Mouse (Mus musculus) forebrain, embryonic 16.5 days (tissue): Measurements from ENCODE around the gene Rwdd2a. TPM values are rescaled to one million over a fixed set of nuclear protein-coding genes. Genes with fewer than 3 reads are reported as not detected.

Source experiments
- ATAC-seq: fragments of 200-750 bp; cut with Nextera tagmentation; 2 replicates; pipeline ENCODE4 v1.8.0; 2017; ENCODE audit warnings: mild to moderate bottlenecking, moderate library complexity
- H3K27ac ChIP-seq: fragments of 300-500 bp; sonication (generic); 2 replicates; pipeline ENCODE4 v1.5.1; 2014; ENCODE audit warnings: low read length, control low read depth
- H3K27me3 ChIP-seq: fragments of 300-500 bp; sonication (generic); replicated peaks from 2 replicates; pipeline ENCODE4 v1.6.1; 2014; ENCODE audit warnings: low read length; ENCODE audit not compliant: control insufficient read depth, insufficient read depth
- H3K36me3 ChIP-seq: fragments of 300-500 bp; sonication (generic); 2 replicates; pipeline ENCODE4 v1.6.1; 2014; ENCODE audit not compliant: control insufficient read depth, insufficient read depth
- H3K4me1 ChIP-seq: fragments of 300-500 bp; sonication (generic); replicated peaks from 2 replicates; pipeline ENCODE4 v1.6.1; 2014; ENCODE audit warnings: low read length; ENCODE audit not compliant: control insufficient read depth, insufficient read depth
- H3K4me2 ChIP-seq: fragments of 300-500 bp; sonication (generic); 2 replicates; pipeline ENCODE4 v1.6.1; 2014; ENCODE audit warnings: mild to moderate bottlenecking, low read length, control low read depth
- H3K4me3 ChIP-seq: fragments of 300-500 bp; sonication (generic); replicated peaks from 2 replicates; pipeline ENCODE4 v1.5.1; 2014; ENCODE audit warnings: mild to moderate bottlenecking, low read length, control low read depth
- H3K9ac ChIP-seq: fragments of 300-500 bp; sonication (generic); replicated peaks from 2 replicates; pipeline ENCODE4 v1.6.1; 2014; ENCODE audit warnings: low read depth, low read length, control low read depth
- H3K9me3 ChIP-seq: fragments of 300-500 bp; sonication (generic); 2 replicates; pipeline ENCODE4 v1.6.1; 2016; ENCODE audit warnings: low read length; ENCODE audit not compliant: control insufficient read depth
- WGBS: fragments of 180-500 bp; shearing (Covaris S2); extraction: QIAGEN DNeasy Blood & Tissue Kit; methylation state at CpG from one replicate; pipeline ENCODE4 v1.1.7; 2014; 5-methylcytosine and 5-hydroxymethylcytosine counted together
- polyA plus RNA-seq: library from polyadenylated mRNA; unstranded; fragments of >200 nt; fragmentation: Nextera tagmentation; extraction: Ambion mirVana; gene quantifications from 2 replicates; pipeline ENCODE4 v1.2.1, GENCODE M21; 2015

The Rwdd2a gene
- polyA plus RNA-seq: 7.7 and 12.0 TPM in 2 replicates

- peak within 1 kb of the TSS; percentile 90 for H3K4me3 ChIP-seq
- H3K9me3 ChIP-seq: no peaks in the 10 kb centered on the region
- peak within 1 kb of the TSS; percentile 99 for H3K4me2 ChIP-seq
- ATAC-seq: peak; percentile 98
- H3K36me3 ChIP-seq: peaks cover 7% of the 10 kb centered on the region
- H3K27me3 ChIP-seq: no peaks in the 10 kb centered on the region
- under 1% methylated on average over 59 of the region's 59 CpGs for WGBS
- H3K9ac ChIP-seq: peak within 1 kb of the TSS; percentile 87
- H3K27ac ChIP-seq: peak within 1 kb of the TSS; percentile 80
- peaks cover 14% of the 10 kb centered on the region for H3K4me1 ChIP-seq
These were observed at the start of gene Rwdd2a, which contains the start of gene Pgm3 for GRCm38 (mm10) chr9:86571540-86572135. TSS of gene Rwdd2a (plus strand) at chr9:86571991. TSS of gene Pgm3 (minus strand) at chr9:86571842.

DNA sequence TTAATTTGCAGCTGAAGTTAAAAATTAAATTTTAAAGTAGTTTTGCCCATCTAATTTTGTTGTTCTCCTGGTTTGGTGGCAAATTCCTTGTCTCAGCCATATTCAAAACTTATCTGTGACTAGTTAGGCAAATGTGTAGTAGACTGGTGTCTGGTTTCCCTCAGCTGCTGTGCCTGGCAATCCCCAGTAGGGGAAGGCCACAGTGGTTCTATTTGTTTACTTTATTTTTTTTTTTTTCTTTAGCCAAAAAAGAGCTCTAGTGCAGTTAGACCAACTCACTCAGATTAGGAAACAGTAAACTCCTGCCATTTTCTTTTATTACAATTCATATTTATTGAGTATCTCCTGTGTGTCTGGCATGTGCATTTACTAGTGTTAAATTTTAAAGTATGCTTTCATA, 49.5 kb upstream of the Rwdd2a start:
- Histone ChIP-seq H3K36me3 (peaks cover 19% of the 10 kb centered on the region), H3K27me3 (no peaks in the 10 kb centered on the region), H3K9ac (no peak overlapping the region), H3K4me3 (no peak overlapping the region), H3K9me3 (no peaks in the 10 kb centered on the region), H3K4me1 (no peaks in the 10 kb centered on the region), H3K27ac (no peak overlapping the region), H3K4me2 (no peak overlapping the region)
- no peak for ATAC-seq

DNA sequence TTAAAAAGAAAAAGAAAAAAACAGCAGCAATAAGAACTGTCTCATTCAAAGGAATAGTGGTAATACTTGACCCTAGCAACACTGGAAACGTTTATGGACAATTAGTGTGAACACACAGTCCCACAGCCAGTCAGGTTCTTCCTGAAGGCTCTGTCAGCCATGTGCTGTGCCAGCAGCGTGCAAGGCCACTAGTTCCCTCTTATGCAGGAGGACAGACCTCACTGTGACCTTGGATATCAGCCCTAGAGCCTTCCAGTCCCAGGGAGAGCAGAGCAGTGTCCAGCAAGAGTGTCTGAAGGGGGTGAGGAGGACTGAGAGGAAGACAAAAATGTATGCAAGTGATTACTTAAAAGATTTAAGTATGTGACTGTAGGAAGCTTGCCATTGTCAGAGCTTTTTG, 46.2 kb upstream of the Rwdd2a start:
- H3K27me3 ChIP-seq: no peaks in the 10 kb centered on the region
- H3K4me2 ChIP-seq: no peak overlapping the region
- no peak overlapping the region for H3K4me3 ChIP-seq
- H3K27ac ChIP-seq: no peak overlapping the region
- H3K4me1 ChIP-seq: no peaks in the 10 kb centered on the region
- H3K9me3 ChIP-seq: no peaks in the 10 kb centered on the region
- H3K9ac ChIP-seq: no peak overlapping the region
- peaks cover 11% of the 10 kb centered on the region for H3K36me3 ChIP-seq
- no peak for ATAC-seq
- 61% methylated on average over 2 of the region's 2 CpGs for WGBS

DNA sequence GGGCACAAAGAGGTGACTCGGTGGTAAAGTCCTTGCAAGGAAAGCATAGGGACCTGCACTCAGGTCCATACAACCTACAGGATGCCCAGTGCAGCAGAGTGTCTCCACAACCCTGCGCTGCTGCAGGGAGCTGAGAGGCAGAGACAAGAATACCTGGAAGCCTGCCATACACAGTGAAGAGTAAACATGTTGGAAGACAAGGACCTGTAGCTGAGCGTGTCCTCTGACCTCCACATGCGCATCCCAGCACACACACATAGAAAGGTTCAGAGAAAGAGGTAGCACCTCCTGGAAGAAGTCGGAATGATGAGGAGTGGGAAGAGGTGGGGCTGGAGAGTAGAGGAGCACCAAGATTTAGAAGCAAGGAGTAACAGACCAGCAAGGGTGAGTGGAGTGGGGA, 37.7 kb upstream of the Rwdd2a start:
- Histone ChIP-seq H3K4me1 (no peaks in the 10 kb centered on the region), H3K4me3 (no peak overlapping the region), H3K9me3 (no peaks in the 10 kb centered on the region), H3K36me3 (peaks cover 17% of the 10 kb centered on the region), H3K27me3 (no peaks in the 10 kb centered on the region), H3K9ac (no peak overlapping the region), H3K27ac (no peak overlapping the region), H3K4me2 (no peak overlapping the region)
- 90% methylated on average over 5 of the region's 5 CpGs for WGBS
- ATAC-seq: no peak

- peak; percentile 67 for ATAC-seq
- H3K9ac ChIP-seq: no peak overlapping the region
- no peaks in the 10 kb centered on the region for H3K9me3 ChIP-seq
- H3K36me3 ChIP-seq: peaks cover 15% of the 10 kb centered on the region
- H3K4me2 ChIP-seq: no peak overlapping the region
- H3K4me1 ChIP-seq: no peaks in the 10 kb centered on the region; the same call in 1 of the 2 replicates
- WGBS: 29% methylated on average over 3 of the region's 3 CpGs
- H3K27ac ChIP-seq: no peak overlapping the region
- no peak overlapping the region for H3K4me3 ChIP-seq
- H3K27me3 ChIP-seq: no peaks in the 10 kb centered on the region
These were observed 28.3 kb upstream of the Rwdd2a start for GRCm38 (mm10) chr9:86543451-86543850.

GRCm38 (mm10) chr9:86544559-86544958, 27.2 kb upstream of the Rwdd2a start:
- 81% methylated on average over 1 of the region's 1 CpGs for WGBS
- Histone ChIP-seq H3K9ac (no peak overlapping the region), H3K4me3 (no peak overlapping the region), H3K27me3 (no peaks in the 10 kb centered on the region), H3K9me3 (no peaks in the 10 kb centered on the region), H3K4me1 (no peaks in the 10 kb centered on the region; the same call in 1 of the 2 replicates), H3K4me2 (no peak overlapping the region), H3K27ac (no peak overlapping the region), H3K36me3 (peaks cover 18% of the 10 kb centered on the region)
- no peak for ATAC-seq

- WGBS: 86% methylated on average over 5 of the region's 5 CpGs
- H3K36me3 ChIP-seq: peaks cover 35% of the 10 kb centered on the region
These were observed 22.1 kb upstream of the Rwdd2a start for GRCm38 (mm10) chr9:86549637-86550162.

GRCm38 (mm10) chr9:86550717-86551116, 21.1 kb upstream of the Rwdd2a start:
- no peaks in the 10 kb centered on the region for H3K27me3 ChIP-seq
- H3K9me3 ChIP-seq: no peaks in the 10 kb centered on the region
- ATAC-seq: no peak
- H3K4me3 ChIP-seq: no peak overlapping the region
- H3K36me3 ChIP-seq: peaks cover 31% of the 10 kb centered on the region
- H3K9ac ChIP-seq: no peak overlapping the region
- WGBS: 89% methylated on average over 3 of the region's 3 CpGs
- no peak overlapping the region for H3K27ac ChIP-seq
- H3K4me2 ChIP-seq: no peak overlapping the region
- no peaks in the 10 kb centered on the region for H3K4me1 ChIP-seq

More at GRCm38 (mm10) chr9:86549637-86550162, 22.1 kb upstream of the Rwdd2a start:
- H3K9ac ChIP-seq: no peak overlapping the region
- H3K4me1 ChIP-seq: no peaks in the 10 kb centered on the region
- H3K27me3 ChIP-seq: no peaks in the 10 kb centered on the region
- H3K4me3 ChIP-seq: no peak overlapping the region
- ATAC-seq: no peak
- no peak overlapping the region for H3K27ac ChIP-seq
- no peak overlapping the region for H3K4me2 ChIP-seq
- no peaks in the 10 kb centered on the region for H3K9me3 ChIP-seq

GRCm38 (mm10) chr9:86553886-86554285, 17.9 kb upstream of the Rwdd2a start:
- no peak overlapping the region for H3K4me2 ChIP-seq
- no peaks in the 10 kb centered on the region for H3K27me3 ChIP-seq
- no peak overlapping the region for H3K9ac ChIP-seq
- H3K27ac ChIP-seq: no peak overlapping the region
- H3K9me3 ChIP-seq: no peaks in the 10 kb centered on the region
- H3K4me3 ChIP-seq: no peak overlapping the region
- peaks cover 54% of the 10 kb centered on the region for H3K36me3 ChIP-seq
- no peaks in the 10 kb centered on the region for H3K4me1 ChIP-seq
- ATAC-seq: no peak
- WGBS: 82% methylated on average over 9 of the region's 9 CpGs
